Mouse (Mus musculus): ENCODE measurements around the gene Gm11037.

Gm11037 gene

DNA sequence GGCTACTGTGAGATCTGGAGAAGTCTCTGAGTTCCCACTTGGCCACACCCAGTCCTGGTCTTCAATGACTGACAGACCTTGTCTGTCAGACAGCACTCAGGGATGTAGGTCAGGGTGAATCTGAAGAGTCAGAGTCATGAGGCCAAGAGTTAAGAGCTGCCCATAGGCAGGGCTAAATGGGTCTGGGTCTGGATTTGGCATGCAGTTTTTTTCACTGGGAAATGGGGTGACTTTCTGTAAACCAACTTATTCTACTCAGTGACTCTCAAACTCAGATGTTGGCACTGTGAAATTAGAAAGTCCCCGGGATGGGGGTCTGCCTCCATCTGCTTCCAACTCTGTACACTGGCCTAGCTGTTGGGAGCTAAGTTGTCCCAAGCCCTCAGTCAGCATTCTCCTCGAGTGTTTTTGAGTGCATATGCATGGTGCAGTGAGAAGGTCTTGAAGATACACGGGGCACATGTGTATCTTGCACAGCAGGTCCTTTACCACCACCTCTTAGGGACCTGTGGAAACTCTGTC, 4.6 kb upstream of the Gm11037 start:
- in situ Hi-C loops (cut with MboI, MseI) = no loop called here

DNA sequence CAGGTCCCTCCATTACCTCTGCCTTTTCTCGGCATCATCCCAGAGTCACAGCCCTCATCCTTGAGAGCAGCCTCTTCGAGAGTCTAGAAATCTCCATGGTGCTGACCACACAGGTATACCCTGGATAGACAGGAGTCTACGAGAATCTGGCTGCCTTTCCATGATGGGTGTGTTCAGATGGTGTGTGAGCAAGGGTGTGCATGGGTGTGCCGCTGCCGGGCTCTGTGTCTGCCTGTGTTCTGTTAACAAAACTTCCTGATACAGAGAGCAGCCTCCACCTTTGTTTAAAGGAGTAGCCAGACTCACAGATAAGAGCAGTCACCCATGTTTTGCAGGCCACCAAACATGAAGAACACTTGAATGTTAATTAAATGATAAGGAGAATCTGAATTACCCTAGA, 3.5 kb upstream of the Gm11037 start:
- in situ Hi-C loops (cut with MboI, MseI) = no loop called here

DNA sequence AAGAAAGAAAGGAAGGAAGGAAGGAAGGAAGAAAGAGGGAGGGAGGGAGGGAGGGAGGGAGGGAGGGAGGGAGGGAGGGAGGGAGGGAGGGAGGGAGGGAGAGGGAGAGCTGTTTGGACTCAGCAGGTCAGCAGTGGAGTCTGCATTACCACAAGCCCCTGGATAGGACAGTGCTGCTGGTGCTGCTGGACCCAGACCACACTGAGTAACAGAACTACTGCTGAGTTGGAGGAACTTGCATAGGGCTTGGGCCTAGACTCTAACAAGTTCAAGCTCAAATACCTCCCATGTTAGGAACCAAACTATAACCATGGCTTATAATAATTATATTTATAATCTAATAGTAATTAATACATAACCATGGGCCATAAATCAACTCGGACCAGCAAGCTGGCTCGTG, 2.4 kb upstream of the Gm11037 start:
- in situ Hi-C loops (cut with MboI, MseI) = no loop called here

DNA sequence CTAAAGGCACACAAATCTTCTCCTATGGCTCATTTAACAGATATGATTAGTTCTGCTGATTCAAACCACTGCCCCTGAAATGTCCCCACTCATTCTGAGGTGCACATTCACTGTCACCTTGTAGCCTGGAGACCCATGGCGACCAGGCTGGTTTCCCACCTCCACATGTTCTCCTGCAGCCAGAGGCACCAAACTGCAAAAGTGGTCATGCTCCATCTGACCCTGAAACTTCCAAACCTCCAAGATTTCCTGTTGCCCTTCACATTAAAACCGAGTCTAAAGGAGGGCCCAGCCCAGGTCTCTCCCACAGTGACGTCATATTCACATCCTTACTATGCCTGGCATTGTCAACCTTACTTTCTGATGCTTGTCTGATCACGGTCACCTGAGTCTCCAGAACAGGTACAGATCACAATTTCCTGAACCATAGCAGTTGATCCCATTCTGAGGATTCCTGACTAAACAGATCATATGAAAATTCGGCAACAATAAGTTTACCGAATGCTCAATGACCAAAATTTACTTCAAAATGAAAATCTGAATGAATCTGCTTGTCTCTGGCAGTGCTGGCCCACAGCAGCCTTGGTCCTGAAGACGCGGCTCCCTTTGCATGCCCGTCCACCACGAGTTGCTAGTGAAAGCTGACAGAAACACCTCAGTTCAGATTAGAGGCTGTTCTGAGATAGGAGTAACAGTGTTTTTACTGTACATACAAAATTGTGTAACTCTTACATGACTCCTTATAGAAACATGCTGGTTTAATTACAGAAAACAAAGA, 997 bp upstream of the Gm11037 start:
- in situ Hi-C loops (cut with MboI, MseI) = no loop called here

DNA sequence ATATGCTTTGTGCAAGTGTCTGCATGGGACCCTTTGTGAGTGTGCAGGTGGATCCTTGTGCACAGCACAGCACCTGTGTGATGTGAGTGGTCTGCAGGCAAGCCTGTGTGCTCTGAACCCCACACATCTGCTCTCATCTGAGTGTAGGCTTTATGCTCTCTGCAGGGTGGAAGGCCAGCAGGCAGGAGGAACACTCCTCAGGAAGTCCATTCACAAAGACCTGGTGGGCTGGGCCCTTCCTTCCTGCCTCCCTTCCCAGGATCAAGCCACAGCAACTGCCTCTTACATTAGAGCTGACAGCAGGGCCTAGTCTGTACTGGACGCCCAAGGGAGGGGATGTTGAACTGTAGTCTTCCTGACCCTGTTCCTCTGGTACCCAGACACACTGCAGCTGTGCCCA, 1.1 kb downstream of the Gm11037 start:
- in situ Hi-C loops (cut with MboI, MseI) = no loop called here

DNA sequence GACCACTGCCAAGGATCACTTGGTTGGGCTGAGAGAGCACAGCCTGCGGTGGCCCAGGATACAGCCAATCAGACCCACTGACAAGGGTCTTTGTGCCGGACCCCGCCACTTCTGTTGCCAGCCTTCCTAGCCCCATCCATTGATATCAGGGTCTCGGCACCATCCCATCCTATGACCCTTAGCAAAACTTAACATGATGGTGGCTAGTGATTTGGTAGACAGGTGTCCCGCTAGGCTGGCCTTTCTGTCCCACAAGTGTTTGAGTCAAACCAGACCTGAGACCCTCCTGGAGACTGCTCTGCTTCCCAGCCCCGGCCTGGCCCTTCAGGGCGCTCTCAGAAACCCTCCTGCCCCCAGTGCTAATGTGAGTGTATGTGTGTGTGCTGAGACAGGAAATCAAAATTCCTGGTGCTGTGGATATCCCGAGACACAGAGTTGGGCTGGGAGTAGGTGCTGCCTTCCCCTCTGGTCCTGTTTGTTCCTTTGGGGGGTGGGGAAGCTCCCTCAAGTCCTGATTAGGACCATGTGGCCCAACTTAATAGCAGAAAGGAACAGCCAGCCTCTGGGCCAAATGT, 1.6 kb downstream of the Gm11037 start:
- in situ Hi-C loops (cut with MboI, MseI) = no loop called here

DNA sequence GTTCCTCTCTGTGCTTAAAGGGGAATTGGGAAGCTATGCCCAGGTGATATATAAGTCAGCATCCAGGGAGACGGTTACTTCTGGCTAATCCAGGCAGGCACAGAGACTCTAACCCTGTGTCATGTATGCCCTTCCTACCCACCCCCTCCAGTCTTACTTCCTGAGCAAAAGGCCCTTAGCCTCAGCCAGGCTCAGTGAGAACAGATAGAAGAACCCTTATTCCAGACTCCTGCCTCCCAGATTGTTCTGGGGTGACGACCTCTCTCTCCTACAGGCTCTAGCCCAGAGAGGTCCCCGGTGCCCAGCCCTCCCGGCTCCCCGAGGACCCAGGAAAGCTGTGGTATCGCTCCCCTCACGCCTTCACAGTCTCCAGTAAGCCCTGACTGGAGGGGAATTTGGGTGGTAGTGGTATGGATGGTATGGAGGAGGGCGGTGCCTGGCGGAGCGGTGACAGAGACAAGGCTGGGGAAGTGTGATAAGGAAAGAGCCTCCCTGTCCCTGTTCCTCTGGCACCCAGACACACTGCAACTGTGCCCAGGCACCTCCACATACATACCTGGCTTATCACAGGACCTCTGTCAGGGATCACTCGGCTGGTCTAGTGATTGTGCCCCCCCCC, 2.3 kb downstream of the Gm11037 start:
- in situ Hi-C loops (cut with MboI, MseI) = no loop called here

DNA sequence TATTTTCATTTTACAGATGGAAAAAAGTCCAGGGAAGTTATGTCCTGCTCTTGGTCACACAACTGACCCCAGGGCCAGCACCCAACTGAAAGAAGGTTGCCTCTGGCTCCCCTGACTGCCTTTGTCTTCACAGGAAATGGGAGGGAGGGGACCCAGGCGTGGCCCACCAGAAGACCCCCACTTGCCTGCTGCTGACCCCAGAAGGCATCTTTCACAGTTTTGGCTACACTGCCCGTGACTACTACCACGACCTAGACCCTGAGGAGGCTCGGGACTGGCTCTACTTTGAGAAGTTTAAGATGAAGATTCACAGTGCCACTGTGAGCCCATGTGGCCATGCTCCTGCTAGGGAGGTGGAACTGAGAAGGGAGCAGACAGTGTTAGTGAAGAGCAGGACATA, 5.0 kb downstream of the Gm11037 start:
- in situ Hi-C loops (cut with MboI, MseI) = no loop called here

DNA sequence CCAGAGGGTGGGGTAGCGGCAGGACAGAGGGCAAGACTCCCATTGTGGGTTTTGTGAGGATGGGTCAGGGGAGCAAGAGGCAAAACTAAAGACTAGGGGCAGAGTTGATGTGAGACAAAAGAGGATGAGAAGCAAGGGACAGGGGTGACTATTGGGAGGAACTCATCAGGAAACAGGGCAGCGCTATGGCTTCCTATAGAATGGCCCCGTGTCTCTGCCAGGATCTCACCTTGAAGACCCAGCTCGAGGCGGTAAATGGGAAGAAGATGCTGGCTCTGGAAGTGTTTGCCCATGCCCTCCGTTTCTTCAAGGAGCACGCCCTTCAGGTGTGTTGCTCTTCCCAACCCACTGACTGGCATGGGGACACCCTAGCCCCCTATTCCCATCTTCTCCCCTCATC, 5.5 kb downstream of the Gm11037 start:
- in situ Hi-C loops (cut with MboI, MseI) = no loop called here

DNA sequence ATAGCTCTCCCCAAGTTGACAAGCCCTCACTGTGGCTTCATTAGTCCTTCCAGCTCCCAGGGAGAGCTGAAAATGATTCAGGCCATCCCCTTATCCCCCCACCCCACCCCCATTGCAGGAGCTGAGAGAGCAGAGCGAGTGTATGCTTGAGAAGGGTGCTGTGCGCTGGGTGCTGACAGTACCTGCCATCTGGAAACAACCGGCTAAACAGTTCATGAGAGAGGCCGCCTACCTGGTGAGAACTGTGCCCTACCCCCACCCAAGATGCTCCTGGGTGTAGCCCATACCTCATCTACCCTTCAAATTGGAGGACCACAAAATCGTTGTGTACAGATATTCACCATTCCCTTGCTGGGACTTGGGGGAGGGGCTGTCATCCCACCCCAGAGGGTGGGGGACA, 6.0 kb downstream of the Gm11037 start:
- in situ Hi-C loops (cut with MboI, MseI) = no loop called here

DNA sequence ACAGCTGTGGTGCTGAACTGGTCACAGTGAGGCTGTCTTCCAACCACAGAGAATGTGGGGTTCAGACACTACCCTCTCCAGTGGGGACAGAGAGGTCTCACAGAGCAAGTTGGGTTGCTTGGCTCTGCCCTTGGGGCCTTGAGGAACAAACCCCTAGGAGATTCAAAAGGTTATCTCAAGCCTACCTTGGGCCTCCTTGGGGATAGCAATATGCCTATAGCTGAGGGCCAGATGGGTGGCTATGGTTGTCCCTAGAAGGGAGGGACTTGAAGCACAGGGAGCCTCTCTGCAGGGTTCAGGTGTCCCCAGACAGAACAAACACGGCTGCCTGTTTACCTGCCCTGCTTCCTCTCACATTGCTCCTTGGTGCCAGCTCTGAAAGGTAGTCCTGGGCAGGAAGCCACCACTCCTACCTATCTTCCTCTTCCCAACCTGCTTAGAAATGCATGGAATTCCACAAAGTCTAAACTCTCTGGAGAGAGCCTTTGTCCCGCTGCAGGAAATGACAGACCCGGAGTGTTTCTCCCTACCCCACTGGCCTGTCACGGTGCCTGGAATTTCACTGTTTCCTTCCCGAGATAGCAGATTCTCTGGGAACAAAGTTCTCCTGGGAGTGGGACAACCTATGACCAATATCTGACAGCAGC, 6.7 kb downstream of the Gm11037 start:
- in situ Hi-C loops (cut with MboI, MseI) = no loop called here

DNA sequence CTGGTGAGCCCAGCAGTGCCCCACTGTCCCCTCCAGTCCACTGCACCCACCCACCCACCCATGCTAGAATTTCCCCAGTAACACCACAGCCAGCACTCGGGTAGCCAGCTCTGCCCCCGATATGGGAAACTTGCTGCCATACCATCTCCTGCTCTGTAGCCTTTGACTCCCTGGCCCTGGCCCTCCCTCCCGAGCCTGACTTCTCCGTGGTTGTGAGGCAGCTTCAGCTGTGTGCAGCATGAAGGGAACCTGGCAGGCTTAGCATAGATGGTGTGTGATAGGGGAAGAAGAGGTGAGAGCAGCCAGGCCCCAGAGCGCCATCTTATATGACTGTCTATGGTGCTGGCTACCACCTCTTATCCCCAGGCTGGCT, 7.2 kb downstream of the Gm11037 start:
- in situ Hi-C loops (cut with MboI, MseI) = no loop called here

DNA sequence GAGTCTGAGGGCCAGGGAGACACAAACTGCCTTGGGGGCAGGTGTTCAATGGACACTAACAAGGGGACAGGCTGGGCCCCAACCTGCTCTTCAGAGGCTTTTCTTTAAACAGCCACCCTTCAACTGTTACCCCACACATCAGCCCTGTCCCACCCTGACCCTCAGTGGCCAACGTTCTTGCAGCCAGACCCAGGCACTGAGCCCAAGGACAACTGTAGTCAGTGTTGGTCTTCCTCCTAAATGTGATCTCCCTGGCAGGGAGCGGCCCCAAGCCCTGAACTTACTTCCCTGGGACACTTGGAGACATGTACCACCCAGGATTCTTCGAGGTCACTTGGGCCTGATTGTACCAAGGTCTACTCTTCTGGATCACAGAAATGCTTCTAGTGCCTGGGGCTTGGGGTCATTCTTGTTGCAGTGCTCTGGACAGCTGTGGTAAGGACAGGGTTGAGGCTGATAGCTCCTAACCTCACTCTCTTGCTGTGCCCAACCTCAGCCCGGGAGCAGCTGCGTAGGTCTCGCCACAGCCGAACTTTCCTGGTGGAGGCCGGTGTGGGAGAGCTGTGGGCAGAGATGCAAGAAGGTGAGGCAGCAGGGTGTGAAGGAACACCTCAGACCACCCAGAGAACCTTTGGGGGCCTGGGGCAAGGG, 8.2 kb downstream of the Gm11037 start:
- in situ Hi-C loops (cut with MboI, MseI) = no loop called here

DNA sequence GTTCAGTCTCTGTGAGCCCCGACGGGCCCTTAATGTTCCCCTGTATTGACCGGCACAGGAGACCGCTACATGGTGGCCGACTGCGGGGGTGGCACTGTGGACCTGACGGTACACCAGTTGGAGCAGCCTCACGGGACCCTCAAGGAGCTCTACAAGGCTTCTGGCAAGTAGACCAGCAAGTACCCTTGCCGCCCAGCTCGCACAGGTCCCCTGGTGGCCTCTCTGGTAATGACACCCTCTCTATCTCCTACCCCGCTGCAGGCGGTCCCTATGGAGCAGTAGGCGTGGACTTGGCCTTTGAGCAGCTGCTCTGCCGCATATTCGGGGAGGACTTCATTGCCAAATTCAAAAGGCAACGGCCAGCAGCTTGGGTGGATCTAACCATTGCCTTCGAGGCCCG, 9.3 kb downstream of the Gm11037 start:
- in situ Hi-C loops (cut with MboI, MseI) = no loop called here

DNA sequence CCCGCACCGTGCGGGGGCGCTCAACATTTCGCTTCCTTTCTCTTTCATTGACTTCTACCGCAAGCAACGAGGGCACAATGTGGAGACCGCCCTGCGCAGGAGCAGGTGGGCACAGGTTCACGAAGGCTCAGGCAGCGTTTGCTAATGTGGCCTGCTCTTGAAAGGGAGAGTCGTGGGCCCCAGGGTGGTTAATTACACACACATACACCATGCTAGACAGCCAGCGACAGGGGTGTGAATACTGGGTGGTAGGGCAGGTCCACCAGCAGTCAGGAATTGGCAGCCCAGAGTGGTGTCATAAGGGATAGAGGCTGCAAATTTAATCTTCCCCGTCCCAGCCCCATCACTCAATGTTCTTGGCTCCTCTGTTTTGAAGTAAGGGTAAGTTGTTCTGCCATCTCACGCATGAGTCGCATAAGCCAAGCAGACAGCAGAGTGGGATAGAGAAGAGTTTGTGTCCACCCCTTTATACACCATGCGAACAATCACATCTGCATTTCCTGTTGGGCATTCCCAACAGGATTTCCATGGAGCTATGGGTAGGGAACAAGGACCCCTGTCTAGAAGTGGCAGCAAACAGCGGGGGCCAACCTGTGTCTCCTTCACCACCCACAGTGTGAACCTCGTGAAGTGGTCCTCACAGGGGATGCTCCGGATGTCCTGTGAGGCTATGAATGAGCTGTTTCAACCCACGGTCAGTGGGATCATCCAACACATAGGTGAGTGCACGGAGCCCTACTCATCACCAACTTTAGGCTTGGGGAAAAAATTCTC, 9.9 kb downstream of the Gm11037 start:
- in situ Hi-C loops (cut with MboI, MseI) = no loop called here

DNA sequence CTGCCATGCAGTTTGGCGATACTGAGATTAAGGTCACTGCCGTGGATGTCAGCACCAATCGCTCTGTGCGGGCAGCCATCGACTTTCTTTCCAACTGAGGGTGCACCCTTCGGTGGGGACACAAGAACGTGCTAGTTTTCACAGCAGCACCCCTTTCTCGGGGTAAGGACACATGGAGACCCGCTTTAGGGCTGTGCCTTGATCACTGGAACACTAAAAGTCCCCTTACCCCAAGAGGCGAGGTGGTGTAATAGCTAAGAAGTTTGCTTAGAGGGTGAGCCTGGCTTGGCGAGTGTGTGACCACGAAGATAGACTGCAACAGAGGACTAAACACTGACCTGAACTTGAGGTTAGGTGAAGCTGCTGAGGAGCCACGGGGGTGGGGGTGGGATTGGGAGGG, 11.8 kb downstream of the Gm11037 start:
- in situ Hi-C loops (cut with MboI, MseI) = no loop called here

DNA sequence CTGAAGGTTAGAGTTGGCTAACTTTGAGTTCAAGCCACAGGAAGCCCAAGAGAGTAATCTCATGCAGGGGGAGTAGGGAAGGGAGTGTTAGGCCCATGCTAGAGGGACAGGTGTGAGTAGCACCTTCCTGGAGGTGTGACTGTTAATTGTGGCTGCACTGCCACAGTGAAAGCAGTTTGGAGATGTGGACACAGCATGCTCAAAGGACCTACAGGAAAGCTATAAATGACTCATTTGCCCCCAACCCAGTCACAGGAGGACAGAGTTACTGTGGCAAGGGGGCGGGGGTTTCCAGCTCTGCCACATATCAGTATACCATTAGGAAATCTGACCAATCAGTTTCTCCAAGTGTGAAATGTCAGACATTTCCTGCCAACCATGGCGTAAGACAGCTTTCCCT, 12.2 kb downstream of the Gm11037 start:
- in situ Hi-C loops (cut with MboI, MseI) = no loop called here

DNA sequence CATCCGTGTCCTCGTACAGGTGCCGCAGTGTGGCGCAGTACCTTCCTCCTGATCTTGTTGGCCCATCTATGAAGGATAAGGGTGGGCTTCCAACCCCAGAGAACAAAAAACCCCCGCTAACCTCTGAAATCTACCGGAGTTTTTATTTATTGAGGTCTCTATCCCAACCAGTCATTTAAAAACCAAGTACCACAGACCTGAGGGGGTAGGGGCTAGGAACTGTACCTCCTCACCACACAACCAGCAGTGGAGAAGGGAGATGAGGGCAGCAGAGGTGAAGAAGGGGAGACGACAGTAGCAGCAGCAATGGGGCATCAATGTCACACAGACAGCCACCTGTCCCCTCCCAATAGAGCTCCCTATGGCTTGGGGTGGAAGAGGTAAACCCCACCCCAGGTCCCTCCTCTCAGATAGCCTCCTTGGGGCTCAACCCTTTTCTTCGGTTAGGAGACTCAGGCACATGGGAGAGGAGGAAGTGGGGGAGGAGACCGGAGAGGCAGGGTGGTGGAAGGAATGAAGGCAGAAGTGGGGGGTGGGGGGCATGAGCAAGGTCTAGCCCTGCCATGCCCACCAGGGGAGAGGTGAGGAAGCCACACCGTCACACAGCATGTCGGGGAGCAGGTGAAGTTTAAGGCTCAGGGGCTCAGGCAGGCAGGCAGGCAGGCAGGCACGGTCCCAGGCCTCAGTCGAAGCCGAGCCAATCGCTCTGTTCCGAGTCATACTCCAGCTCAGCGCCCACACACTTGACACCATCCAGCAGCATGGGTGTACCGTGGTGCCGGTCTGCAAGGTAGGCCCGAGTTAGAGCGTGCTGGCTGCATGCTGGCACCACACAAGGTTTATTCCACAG, 13.1 kb downstream of the Gm11037 start:
- in situ Hi-C loops (cut with MboI, MseI) = no loop called here

DNA sequence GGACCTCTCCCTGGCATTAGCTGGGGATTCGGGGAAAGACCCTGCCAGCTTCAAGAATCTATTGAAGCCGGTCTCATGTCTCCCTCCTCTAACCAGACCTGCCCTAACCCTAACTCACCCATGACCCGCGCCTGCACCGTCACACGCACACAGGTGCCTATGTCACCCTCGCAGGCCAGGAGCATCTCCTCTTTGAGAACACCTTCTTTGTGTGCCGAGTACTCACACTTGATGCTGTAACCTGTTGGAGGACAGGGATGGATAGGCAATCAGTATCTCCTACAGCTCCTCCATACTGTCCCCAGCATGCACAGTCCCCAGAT, 13.7 kb downstream of the Gm11037 start:
- in situ Hi-C loops (cut with MboI, MseI) = no loop called here

Data from T-helper 2 cell (primary cell).